Mouse (Mus musculus) right cerebral cortex, adult 2 months (tissue): ENCODE measurements at regions not wholly inside any gene's neighbourhood (a gene's known extent, or its start where the extent isn't known, plus 50 kb on each side); places are given as distances from the start of the nearest gene placed in this dataset.

ENCODE experiments used
- DNase-seq, 2 experiments: peaks; one replicate each; pipeline ENCODE4 v3.0.0; 2021 to 2022; ENCODE audit warnings: low spot score in 2 of 2

DNA sequence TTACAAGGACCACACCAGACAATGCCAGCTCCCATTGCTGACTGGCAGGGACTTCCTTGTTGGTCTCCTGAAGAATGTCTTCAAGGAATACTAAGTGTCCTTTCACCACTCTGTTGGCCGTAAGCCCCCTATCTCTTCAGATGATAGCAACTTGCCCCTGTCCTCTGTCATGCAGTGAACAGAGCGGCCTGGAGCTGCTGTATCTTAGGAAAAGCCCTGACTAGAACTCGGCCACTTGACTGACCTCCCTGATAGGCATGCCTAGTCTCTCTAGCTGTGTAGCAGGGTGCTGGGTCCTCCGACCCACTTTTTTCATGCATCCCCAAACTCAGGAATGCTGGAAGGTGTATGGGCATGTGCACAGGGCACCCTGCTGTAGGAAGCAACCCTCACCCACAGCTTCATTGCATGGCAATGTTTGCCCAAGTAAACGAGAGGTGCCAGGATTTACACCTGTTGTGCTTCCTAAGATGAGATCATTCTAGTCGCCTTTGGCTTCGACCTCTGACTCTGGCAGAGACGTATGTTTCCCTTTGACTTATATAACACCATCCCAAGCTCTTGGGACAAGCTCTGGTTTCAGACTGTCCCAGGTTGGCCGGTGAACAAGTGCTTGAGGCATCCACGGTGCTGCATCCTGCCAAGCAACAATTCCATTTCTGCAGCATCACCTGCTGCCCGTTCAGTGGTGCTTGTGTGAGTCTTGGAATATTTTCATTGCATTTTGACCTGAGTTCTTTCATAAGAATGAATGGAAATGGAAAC lies 145.1 kb downstream of the Zfp36l1 start:
- DNase-seq, result no peak

DNA sequence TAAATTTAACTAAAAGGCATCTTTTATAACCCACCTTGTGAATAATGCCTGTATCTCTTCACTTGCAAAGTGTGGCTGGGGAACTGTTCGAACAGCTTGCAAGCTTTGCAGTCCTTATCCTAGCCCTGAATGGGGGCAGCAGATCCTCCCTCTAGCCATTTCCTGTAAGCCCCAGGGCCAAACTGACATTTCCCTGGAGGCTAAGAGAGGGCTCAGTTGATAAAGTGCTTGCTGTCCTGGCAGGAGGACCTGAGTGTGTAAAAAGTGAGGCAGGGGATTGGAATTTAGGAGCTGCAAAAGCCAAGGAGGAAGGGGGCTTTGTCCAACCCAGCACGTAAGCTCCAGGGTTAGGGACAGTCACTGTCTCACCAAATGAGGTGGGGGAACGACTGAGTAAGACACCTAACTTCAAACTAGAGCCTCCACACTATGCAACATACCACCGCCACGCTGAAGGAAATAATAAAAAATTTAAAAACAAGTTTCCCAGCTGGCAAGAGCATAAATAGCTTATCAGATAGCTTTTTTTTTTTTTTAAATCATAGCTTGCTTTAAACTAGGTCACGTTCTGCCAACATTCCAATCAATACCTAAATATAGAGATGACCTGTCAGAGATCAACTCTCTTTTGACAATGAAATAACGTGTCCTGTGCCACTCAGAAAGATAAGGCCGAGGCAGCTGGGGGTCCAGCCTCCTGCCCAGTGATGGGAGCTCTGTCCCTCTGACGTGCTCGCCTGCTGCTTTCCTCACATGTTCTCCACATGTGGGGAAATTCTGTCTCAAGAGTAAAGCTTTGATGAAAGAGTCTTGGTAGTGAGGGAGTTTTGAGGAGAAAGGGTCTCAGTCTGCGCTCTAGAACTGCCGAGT lies 146.0 kb downstream of the Zfp36l1 start:
- DNase-seq, result no peak

- DNase-seq, result no peak
Measured at GRCm38 (mm10) chr12:79966289-79966615, 146.6 kb downstream of the Zfp36l1 start.

GRCm38 (mm10) chr12:79965471-79966288 lies 147.1 kb downstream of the Zfp36l1 start:
- DNase-seq, result peak; percentile 52 to 55

GRCm38 (mm10) chr12:79963443-79964025 lies 149.3 kb downstream of the Zfp36l1 start:
- no peak for DNase-seq

DNA sequence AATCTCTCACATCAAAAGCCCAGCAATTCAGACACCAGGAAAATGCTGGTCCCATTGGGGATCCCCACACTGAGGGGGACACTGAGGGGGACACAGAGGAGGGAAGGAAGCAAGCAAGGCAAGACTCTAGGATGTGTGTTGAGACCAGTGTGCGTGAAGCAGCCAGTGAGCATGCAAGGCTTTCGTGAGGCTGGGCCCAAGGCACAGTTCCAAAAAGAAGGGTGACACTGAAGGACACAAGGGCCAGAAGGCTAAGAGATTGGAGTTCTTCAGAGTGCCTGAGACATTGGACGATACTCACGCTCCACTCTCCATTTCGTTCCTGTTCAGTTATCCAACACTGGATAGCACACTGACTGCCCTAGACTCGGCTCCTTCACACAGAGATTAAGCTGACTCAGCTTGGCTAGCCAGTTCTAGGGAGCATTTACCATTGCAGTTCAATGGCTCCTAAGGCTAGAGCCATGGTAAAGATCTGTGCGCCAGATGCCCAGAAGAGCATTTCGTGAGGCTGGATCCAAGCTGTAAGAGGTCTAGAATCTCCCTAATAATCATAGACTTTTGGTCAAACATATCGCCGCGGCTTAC lies 150.1 kb downstream of the Zfp36l1 start:
- DNase-seq, result no peak

DNA sequence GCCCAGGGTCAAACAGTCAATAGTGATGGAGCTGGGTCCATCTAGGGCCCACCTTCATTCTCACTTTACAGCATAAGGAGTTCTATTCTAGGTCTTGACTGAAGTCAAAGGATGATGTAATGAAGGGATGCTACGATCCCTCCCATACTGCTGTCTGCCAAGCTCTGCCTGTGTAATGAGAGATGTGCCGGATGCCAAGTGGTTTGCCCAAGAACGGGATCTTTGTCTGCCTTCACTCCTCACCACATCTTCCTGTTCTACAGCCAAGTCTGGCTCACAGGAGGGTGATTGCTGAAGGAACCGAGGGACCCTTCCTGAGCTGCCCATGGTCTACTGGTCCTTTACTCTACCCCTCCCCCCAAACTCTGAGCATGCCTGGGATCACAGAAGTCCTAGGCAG lies 150.9 kb downstream of the Zfp36l1 start:
- no peak for DNase-seq

DNA sequence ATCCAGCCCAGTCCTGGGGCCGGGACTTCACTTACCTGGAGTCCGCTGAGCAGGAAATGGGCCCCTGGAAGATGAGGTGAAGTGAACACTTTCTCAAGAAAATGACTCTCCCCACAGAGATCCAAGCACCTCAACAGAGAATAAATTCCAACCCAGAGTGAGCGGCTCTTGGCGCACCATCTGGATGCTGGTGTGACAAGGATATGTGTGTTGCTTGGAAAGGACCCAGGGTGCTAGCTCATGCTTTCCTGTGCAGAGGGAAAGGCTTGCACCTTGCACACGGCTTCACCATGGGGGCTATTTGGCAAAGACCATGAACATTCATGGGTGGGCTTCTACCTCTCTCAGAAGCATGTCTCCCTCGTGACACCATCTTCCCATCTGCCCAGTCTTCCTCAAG lies 151.7 kb downstream of the Zfp36l1 start:
- DNase-seq, result no peak

GRCm38 (mm10) chr12:79960446-79960845 lies 152.4 kb downstream of the Zfp36l1 start:
- no peak for DNase-seq

GRCm38 (mm10) chr12:79959540-79960305 lies 153.1 kb downstream of the Zfp36l1 start:
- DNase-seq, result no peak

- DNase-seq, result no peak
Measured at GRCm38 (mm10) chr12:79957211-79957610, 155.6 kb downstream of the Zfp36l1 start.

GRCm38 (mm10) chr12:79956351-79956750 lies 156.5 kb downstream of the Zfp36l1 start:
- no peak for DNase-seq

GRCm38 (mm10) chr12:79955501-79955900 lies 157.3 kb downstream of the Zfp36l1 start:
- no peak for DNase-seq

GRCm38 (mm10) chr12:79950579-79951112 lies 162.2 kb downstream of the Zfp36l1 start:
- no peak for DNase-seq

GRCm38 (mm10) chr12:79949101-79949824 lies 163.6 kb downstream of the Zfp36l1 start:
- DNase-seq, result no peak

DNA sequence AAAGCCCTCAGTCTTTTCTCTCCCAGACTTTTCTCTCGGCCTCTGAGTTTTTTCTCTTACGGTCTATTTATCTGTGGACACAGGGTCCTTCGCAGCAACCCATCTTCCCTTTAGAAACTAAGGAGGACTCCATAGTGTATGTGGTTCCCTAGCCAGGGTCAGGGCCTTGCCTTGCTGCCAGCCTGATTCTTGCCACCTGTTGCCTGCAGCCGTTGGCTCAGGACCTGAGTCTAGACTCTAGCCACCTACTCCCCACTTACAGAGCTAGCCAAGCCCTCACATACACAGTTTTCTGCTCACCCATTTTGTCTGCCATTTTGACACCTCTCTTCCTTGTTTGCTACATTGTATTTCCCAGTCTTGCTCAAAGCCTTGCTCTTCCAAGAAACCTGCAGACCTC lies 165.2 kb downstream of the Zfp36l1 start:
- DNase-seq, result no peak

GRCm38 (mm10) chr12:79946777-79947176 lies 166.0 kb downstream of the Zfp36l1 start:
- no peak for DNase-seq

DNA sequence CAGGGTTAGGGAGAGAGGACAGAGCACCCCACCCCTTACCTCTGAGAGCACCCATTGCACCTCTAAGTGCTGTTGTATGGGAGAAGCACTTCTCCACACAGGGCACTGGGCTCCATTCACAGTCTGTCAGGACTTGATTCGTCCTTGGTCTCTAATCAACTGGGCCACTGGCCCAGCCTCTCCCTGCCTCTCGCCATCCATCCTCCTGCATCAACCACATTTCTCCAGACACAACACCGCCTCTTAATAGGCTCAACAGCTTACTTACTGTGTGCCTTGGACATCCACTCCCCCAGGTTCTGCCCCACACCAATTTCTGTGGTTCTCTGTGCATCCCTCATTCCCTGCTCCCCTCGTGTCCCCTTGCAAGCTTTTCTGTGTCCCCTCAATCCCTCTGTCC lies 166.9 kb downstream of the Zfp36l1 start:
- no peak for DNase-seq

DNA sequence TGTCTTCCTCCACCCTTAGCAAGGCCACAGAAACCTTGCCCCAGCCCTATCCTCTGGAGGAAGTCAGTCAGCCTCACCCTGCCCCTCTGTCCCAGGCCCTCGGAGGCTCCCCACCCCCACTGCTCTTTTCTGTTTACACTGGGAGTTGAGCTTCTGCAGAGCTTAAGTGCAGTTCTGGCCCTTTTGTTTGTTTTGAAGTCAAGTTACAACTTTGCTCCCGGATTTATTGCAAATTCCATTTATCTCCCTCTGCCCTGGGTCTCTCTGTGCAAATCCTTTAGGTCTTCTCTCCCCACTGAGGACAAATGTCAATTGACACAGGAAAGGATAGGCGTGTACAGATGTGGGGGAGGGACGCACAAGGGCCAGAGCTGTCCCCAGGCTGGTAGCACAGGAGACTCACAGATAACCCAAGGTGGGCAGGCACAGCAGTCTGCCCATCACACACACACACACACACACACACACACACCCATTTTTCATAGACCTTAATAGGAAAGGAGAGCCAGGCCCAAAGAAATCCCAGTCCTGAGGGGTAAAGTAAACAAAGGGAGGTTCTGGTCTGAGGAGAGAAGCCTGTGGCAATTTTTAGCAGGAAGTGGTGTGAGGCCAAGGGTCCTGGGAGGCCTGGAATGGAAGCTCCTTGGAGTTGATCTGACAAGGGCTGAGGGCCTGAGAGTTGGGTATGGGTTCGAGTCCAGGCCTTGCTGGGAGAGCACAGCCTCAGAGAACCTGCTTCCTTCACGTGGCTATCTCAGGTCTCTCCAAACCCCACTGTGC lies 167.9 kb downstream of the Zfp36l1 start:
- DNase-seq, result no peak
